Mouse (Mus musculus) adrenal gland, adult 2 months (tissue): Measurements from ENCODE around the gene Gm17387. TPM values are rescaled to one million over a fixed set of nuclear protein-coding genes. Genes with fewer than 3 reads are reported as not detected.
"Not testable (repeated sequence)": the region's sequence is repeated elsewhere in the genome, so short reads cannot be mapped to it uniquely, and the experiment has no call there.

ENCODE experiments used
- DNase-seq: peaks from one replicate; pipeline ENCODE4 v3.0.0; 2021
- polyA plus RNA-seq: library from polyadenylated mRNA; depleted of rRNA; stranded (reverse); fragments of >200 nt; gene quantifications from 2 replicates; pipeline ENCODE4 v1.2.3, GENCODE M21; 2012
- total RNA-seq, 2 experiments: library from RNA; stranded (reverse); gene quantifications; 2 replicates each; pipeline ENCODE4 v1.2.3; 2021

Gene Gm17387
- total and polyA plus RNA-seq, 3 experiments: not detected

DNA sequence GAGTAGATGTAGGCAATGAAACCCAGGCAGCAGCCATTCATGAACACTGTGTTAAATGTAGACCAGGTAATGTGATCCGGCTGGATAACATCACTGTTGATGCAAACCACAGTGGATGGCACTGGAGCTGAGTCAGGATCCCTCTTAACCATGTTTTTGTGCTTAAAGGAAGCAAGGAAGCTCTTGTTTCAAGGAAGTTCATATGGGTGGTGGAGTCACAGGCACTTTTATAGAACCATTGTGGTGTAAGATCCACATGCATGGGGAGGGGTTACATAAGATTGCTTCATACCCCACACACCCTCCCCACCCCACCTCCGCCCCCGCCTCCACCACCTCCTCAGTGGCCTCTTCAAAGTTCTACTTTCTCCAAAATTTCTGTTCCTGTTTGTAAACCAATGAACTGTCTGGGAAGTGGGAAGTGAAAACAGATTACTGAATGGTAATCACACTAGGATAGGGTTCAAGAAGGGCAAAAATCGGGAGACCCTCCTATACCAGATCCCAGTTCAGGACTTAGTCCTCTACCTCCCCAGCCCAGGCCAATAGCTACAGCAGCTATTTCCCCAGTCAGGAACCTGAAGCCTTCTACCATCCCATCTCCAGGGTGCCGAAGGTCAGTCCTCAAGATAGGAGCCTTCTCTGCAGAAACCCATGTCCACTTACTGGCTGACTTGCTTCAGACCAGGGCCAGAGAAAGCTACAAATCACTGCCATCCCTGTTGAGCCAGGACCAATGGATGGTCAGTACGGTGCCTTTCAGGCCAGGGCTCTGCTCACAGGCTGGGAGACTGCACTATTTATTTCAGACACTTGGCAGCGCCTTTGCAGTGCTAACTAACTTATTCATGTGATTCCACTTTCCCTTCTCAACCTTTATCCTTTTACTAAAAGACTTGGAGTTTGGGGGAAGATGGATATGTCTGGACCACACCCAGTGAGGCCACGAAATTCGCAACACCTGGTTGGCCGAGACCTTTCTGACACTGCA lies 11.9 kb upstream of the Gm17387 start:
- DNase-seq: no peak

DNA sequence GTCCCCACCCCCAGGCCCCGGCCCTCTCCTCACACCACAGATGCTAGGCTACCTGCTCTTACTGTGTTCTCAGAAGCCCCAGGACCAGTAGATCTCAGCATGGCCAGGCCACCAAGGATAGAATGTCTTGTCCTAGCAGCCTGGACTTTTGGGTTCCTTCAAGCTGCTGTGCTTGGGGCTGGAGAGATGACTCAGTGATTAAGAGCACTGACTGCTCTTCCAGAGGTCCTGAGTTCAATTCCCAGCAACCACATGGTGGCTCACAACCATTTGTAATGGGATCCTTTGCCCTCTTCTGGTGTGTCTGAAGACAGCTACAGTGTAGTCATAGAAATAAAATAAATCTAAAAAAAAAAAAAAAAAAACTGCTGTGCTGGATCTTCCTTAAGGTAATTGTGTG lies 11.1 kb upstream of the Gm17387 start, which contains the start of gene Ifitm6:
Ifitm6 (minus strand) TSS at position 101 of the 400 bp plus-strand sequence.
- DNase-seq: not testable (repeated sequence)

DNA sequence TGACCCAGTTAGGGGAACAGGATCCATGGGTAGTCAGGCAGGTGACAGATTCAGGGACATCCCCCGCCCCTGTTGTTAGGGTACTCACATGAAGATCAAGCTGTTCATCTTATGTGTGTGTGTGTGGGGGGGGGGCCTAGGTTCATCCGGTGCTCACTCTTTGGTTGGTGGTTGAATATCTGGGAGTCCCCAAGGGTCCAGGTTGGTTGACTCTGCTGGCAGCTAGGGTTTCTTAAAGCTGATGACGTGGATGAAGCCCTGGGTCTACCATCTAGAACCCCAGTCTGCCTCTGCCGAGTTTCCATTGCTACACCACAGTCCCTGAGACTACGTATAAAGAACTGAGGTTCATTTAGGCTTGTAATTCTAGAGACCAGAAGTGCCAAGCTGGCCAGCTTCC lies 9.9 kb upstream of the Gm17387 start:
- no peak for DNase-seq

DNA sequence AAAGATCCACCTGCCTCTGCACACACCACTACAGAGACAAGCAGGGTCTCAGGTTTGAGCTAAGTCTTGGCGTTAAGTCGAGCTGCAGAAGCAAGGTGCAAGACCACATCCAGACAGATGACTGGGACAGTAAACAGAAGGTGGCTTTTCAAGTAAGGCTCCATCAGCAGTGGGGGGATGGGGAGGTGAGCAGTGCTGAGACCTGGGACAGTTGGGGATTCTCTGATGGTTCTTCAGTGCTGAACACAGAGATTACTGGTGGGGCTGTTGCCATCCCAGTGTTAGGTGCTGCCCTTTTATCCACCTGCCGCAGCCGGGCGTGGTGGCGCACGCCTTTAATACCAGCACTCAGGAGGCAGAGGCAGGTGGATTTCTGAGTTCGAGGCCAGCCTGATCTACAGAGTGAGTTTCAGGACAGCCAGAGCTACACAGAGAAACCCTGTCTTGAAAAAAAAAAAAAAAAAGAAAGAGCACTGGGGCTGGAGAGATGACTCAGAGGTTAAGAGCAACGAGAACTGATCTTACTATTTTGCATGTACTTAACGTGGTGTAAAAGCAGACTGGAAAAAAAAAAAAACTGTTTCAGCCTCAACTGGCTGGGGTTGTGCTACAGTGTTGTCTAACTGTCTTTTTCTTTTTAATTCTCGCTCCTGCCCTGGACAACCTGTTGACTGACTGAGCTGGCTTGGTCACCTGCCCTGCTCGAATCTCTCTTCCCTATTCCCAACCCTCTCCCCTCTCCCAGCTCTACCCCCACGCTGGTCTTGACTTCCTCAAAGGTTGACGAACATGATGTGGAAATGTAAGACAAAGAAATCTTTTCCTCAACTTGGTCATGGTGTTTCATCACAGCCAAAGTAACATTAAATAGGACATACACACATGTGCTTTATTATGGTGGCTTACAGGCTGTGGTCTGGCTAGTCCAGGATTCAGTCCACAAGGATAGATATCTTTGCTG lies 7.2 kb upstream of the Gm17387 start:
- no peak for DNase-seq

DNA sequence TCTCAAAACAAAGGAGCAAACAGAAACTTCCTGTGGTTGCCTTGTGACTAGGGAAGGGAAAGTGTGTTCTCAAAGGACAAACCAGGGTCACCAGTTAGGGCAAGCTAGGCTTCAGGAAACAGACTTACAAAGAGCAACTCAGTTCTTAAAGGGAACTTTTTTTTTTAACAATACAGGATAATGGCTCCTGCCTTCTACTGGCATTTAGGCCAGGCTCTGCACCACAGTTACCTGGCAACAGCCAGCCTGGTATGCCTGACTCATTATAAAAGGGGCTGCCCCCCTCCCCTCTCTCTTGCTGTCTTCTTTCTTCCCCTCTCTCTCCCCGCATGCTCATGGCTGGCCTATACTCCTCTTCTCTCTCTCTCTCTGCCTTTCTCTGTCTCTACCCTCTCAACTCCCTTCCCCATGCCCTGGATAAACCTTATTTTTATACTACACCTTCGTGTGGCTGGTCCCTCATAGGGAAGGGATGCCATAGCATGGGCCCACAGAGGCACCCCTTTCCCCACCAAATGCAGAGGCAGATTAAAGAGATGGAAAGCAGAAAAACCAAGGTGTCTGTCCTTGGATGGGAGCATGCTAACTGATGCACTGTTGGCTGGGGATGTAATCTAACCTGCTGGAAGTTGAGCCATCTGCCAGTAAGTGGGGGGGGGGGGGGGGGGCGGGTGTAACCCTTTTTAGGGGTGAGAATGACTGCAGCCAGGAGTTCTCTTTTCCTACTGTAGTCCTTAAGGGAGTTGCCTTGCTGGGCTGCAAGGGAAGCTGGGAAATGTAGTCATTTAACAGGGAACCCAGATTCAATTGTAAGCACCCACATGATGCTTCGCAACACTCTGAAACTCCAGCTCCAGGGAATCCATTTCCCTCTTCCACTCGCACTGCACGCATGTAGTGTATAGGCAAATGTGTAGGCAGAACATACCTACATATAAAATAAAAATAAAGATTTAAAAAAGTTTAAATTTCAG lies 3.8 kb upstream of the Gm17387 start:
- no peak for DNase-seq

DNA sequence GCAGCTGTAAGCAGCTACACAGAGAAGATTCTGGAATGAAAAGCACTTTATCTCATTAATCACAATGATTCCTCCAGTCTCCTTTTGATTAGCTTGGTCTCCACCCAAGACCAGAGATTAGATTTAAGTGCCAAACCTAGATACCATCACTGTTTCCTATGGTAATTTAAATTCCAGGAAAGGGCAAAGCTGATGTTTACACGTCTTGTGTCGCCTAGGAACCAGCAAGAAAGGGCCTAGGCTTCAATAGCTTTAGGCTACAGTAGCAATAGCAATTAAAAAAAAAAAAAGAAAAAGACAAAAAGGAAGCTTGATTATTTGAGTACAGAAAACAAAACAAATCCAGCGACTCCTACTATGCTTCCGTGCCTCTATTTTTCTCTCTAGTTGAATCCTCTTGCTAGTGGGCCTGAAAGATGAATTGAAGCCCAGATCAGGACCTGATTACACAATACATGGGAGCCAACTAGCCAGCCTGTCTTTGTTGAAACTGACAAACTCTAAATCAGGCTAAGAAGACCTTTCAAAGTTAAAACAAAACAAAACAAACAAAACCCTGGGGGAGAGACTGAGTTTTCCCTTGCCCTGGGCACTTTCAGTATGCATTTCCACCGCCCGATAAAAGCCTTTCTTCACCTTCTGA lies 2.7 kb upstream of the Gm17387 start:
- DNase-seq: no peak

DNA sequence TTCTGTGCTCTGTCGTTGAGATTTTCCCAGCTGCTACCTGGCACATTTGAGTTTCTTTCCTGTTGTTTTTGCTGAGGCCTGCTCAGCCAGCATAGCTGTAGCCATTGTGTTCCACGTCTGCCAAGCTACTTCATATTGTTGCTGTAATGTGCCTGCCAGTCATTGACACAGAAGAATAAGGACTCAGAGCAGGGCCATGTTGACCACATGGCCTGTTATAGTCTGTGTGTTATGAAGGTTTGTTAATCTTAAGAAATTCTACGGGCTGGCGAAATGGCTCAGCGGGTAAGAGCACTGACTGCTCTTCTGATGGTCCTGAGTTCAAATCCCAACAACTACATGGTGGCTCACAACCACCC lies 2.2 kb upstream of the Gm17387 start:
- DNase-seq: no peak

DNA sequence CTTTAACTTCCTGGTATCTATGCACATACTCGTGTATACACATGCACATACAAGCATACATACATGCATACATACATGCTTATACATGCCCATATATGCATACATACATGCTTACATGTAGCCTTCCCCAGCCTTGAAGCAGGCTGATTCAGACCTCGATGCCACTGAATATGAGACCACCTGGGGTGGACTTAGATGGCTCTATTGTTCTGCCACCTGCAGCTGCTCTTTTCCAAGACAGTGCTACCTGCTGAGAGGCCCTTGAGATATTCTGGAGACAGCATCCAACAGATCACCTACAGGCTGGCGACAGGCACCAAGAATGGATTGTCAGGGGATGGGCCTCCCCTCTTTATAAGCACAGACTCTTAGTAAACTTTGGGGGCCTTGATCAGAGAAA lies 1.5 kb downstream of the Gm17387 start:
- no peak for DNase-seq

DNA sequence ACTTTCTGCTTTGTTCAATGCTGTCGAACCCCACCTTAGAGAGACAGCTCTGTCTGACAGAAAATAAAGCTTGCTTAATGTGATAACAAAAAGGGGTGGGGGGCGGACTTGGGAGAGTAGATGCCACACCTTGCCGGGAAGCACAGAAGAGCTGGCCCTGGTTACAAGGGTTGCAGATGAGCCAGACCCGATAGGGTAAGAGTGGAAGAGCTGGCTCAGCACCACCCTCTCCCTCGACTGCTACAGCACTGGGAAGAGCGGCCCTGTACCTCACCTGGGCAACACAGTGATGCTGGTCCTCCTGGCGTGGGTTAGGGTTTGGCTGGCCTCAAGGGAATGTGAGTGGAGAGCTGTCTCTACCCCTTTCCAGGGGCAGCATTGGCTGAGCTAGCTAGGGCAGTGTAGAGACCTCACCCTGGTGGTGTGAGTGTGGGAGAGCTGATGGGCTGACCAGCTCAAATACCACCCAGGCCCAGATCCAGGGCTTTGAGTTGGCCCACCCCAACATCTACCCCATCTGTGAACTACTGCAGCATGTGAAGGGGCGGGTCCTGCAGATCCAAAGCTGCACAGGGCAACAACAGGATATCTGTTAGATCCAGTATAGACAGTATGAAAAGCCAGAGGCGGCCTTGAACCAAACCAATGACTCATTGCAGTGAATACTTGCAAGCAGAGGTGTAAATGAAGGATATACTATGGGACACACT lies 3.7 kb downstream of the Gm17387 start:
- DNase-seq: no peak

DNA sequence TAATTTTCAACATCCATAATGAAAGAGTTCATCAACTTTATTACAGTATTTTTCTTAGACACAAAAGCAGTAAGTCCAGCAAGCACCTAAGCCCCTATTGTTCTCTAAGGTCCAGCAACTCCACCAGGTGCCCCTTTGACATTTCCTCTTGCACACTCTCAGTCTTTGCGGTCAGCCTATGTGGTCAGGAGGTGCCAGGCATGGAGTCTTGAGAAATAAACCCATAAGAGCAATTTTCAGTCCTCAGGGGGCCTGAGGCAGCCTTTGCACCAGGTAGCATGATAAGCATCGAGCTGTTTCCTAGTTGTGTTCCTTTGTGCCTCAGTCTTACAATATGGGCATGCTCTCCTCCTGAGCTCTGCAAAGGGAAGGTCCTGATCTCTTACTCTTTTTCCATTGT lies 7.7 kb downstream of the Gm17387 start:
- not testable (repeated sequence) for DNase-seq

DNA sequence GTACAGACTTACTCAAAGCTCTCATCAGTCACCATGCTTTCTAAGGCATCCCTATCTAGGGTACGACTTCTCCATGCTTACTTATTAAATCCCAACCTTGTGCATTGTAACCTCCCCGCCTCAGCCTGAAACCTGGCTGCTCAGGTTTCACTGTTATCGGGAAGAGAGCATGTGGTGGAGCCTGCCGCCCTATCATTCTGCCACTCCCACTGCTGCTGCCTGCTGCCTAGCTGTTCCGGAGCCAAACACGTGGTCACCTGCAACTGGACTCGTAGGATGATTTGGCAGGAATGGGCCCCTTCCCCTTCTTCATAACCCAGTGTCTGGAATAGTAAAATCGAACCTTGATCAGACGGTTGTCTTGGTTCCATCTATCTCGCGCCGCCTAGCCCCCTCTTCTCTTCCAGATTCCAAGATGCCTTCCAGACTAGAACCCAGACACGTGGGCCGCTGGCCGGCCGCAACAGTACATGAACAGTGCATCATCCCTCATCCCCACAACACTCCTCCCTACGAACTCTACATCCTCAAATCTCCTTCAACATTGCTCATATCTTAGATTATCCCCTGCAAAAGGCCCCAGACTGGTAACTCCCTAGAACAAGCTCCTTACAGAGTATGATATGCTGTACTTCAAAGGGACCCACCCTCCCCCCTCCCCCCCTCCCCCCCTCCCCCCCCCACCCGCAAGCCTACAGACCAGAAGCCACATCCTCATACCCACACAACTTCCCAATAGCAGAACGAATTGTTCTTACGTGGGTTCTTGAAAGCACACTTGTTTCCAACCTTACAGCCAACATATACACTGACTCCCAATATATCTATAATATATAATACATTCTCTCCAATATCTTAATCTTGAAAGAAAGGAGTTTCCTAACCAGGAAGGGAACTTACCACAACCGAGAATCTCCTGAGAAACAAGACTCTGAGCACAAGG lies 9.4 kb downstream of the Gm17387 start:
- no peak for DNase-seq

DNA sequence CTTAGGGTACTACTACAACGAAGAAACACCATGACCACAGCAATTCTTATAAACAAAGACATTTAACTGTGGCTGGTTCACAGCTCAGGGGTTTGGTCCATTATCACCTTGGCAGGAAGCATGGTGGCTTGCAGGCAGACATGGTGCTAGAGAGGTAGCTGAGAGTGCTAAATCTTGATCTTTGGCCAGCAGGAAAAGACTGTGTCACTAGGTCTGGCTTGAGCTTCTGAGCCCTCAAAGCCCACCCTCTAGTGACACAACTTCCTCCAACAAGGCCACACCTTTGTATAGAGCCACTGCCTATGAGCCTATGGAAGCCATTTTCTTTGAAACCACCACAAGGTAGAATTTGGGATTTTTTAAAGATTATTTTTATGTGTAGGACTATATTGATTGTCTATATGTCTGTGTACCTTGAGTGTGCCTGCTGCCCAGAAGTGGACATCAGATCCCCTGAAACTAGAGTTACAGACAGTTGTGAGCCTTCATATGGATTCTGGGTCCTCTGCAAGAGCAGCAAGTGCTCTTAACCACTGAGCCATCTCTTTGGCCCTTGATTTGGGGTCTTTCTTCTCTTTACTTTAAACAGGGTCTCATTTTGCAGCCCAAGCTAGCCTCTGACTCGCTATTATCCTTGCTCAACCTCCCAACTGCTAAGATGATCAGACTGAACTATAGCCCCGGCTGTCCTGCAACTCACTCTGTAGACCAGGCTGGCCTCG lies 10.6 kb downstream of the Gm17387 start:
- DNase-seq: no peak

DNA sequence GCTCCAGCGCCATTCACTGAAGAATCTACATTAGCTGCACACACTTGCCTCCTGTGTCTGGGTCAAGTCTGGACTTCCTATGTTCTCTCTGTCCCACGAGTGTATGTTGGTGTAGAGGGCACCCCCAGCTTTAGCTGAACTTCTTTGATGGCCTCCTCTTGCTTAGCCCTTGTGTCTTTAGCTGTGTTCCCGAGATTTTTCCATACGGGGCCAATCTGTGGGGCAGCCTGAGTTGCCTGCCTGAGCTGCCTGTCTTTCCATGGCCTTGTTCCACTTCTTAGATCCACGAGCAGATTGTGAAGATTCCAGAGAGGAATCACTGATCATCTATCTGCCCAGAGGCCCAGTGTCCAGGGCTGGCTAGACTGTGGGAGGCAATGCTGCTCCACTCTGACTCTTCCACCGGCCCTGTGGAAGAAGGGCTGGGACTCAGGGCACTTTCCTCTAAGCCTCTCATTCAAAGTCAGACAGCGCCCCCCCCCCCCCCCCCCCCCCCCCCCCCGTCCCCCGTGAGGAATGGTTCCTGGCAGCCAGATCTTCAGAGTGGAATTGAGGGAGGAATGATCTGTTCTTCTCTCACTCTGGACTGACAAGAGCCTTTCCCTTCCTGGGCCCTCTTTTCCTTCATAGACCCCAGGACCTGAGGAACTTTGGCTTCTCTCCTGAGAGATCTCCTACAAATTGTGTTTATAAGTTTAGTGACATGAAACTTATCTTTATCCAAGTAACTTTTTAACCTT lies 12.1 kb downstream of the Gm17387 start:
- no peak for DNase-seq

DNA sequence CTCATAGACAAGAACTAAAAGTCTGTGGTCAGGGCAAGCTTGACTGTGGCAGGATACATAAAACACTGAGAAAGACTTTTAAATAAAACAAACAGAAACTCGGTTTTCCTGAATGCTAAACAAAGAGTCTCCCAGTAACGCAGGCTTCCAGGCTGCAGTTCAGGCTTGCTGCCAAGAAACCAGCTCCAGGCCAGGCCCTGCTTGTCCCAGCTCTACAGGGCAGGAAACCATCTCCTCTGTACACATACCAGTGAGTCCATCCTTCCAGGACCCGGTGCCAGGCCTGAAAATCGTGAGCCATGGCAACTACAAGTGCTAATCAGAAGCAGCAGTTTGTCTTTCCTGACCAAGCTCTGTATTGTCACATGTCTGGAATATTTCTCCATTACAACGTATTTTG lies 12.7 kb downstream of the Gm17387 start:
- DNase-seq: peak; percentile 72

DNA sequence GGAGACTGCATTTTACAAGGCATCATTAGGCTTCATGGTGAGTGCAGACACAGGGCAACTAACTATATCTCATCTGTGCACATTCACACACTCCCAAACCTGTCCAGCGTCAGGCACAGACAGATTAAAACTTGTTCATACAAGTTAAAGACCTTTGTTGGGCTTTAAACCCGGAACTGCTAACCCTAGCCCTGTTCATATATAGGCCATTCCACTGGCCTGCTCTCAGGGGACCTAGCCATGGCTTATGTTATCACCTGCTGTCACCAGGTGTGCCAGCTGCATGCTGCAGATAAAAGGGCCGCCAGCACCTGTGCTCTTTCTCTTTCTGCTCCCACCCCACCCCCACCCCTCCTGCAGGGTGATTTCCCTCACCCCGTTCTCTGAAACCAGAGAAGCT lies 13.6 kb downstream of the Gm17387 start:
- no peak for DNase-seq

DNA sequence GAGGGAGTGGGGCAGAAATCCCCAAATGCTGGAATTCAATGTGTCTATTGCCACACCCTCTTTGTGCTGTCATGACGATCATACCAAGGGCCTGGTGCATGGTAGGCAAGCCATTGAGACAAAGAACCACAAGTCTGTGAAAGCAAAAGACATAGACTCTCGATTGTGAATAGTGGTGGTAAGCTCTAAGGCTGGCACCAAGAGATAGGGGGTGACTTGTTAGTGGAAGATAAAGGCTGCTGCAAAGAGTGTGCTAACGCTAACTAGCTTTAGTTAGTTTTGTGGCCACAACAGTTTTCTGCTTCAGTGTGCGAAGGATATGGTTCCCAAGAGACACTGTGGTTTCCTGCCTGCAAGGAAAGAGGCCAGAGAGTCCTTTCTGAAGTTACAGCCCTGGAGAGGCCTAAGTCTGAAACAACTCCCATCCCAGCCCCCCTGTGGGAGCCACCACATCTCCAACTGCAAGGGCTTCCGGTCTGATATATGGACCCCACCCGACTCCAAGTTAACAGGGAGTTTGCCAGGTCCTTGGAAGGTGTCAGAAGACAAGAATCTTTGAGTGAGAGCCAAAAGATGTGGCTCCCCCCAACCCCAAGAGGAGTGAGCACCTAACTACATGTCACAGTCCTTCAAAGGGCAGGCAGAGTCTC lies 18.1 kb downstream of the Gm17387 start:
- no peak for DNase-seq

DNA sequence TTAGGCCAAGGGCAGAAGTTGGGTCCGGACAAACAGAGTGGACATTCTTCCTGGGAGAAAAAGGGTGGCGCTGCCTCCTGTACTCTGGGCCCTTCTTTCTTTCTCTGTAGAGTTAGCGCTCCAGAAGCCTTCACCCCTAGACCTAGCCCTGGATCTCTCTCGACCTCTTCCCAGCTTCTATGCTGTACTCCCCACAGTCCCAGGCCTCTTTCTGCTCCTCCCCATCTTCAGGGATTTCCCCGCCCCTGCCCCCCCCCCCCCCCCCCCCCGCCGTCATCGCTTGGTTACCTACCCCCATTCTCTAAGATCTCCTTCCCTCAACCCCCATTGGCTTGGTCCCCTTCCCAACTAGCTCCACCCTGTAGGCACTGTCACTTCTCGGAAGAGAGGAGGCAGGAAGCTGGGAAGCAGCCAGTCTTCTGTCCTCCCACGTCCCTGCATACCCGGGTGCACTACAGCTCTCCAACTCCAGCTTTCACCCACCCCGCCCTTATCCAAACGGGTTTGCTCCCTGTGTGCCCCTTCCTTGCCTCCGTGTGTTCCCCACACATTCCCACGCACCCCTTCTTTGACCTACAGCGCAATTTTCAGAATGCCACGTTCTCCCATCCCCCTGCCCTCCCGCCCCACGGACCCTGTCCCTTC lies 18.8 kb downstream of the Gm17387 start:
- DNase-seq: peak; percentile 84
